Mouse (Mus musculus) retina, embryonic 14.5 days (tissue): ENCODE measurements around the gene Smad6.
A peak's percentile ranks its signal among the peaks of the same experiment; 100 is the strongest.

ENCODE experiments used
- DNase-seq: peaks from one replicate; pipeline ENCODE4 v3.0.0-alpha.2; 2015; ENCODE audit warnings: low spot score

The Smad6 gene

DNA sequence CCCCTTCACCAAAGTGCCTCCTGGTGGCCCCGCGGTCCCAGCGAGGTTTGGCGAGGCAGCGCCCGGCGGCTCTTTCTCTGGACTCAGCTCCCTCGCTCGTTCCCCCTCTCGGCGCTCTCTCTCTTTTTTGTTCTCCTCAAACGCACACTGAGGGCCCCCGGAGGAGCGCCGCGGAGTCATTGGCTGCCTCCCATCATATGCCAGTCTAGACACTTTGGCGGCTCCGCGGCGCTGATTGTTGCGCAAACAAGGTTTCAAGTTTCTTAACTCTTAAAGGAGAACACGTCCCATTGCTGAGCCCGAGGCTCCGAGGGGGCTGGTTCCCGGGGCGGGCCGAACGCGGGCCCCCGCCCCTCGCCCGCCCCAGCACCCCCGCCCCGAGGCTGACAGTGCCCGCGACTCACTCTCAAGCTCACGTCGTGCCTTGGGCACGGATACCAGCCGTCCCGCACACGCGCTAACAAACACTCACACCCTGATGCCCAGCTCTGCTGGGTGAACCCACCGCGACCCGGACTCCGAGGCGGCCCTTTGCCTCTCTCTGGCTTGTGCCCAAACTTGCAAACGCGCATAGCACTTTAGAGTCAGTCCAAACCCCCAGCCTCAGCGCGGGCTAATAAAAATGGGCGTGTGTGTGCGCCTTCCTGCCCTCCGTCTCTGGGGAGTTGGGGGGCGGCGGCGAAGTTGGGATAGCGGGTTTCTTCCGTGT is at the start of gene Smad6:
TSS of gene Smad6 (minus strand) at position 207 of the 709 bp plus-strand sequence.
- peak; percentile 94 for DNase-seq

DNA sequence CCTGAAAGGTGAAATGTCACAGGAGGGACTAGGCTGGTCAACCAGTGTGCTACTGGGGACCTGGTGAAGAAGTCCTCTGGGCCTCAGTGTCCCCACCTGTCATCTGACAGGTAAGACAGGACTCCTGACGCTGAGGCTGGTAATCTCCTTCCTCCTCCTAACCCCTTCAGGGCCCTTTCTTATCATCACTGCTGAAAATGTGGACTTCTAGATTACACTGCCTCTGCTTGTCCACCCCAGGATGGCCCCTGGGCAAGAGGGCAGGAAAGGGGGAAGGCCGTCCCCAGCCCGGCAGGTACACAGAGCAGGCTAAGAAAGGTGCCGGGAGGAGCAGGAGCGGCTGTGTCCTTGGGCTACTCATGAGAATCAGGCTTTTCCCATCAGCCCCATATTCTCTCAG is 48.8 kb upstream of the Smad6 start:
- no peak for DNase-seq

DNA sequence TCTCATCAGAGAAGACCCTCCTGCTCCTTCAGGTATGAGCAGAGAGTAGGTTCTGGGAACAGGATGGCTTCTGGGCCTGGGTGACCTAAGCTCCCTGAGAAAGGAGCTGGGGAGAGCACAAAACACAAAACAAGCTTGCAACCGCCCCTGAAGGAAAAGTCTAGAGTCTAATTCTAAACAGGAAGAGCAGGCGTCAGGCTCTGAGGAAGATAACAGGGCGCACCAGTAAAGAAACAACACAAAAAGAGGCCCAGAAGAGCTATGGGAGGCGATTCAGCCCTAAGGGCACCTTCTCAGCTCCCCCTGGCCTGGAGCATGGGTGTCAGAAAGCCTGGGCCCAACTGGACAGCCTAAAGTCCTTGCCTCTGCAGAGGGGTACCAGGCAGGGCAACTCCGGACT is 47.3 kb upstream of the Smad6 start:
- no peak for DNase-seq

DNA sequence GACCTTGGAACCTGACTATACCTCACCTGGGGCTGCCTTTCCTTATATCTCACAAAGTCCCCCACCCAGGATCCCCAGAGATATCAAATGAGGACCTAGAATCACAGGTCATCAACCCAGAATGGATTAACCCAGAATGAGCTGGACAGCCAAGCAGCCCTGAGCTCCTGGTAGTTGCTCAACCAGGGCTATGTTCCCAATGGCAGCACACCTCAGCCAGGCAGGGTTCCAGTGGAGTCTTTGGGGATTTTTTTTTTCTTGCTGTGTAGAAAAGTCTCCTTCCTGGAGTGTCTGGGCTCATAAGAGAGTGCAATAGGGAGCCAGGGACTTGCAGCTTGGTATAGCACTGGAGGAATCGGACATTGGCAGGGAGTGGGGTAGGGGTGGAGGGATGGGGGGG is 46.7 kb upstream of the Smad6 start:
- DNase-seq, result no peak

DNA sequence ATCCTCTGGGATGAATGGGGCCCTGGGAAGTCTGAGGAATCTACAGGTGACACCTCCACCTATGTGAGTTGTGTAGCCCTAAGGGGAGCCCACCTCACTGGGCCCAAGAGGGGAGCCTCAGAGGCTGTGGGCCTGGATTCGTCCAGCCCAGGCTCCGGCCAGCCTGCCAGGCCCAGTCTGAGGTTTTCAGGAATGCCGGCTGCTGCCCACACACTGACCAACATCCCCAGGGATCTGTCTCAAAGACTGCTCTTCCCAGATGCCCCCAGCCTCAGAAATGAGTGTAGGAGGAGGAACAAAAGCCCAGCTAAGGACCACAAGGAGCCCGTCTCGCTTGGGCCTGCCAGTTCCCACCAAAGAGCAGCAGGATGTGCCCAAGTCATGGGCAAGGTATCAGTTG is 45.9 kb upstream of the Smad6 start:
- no peak for DNase-seq

DNA sequence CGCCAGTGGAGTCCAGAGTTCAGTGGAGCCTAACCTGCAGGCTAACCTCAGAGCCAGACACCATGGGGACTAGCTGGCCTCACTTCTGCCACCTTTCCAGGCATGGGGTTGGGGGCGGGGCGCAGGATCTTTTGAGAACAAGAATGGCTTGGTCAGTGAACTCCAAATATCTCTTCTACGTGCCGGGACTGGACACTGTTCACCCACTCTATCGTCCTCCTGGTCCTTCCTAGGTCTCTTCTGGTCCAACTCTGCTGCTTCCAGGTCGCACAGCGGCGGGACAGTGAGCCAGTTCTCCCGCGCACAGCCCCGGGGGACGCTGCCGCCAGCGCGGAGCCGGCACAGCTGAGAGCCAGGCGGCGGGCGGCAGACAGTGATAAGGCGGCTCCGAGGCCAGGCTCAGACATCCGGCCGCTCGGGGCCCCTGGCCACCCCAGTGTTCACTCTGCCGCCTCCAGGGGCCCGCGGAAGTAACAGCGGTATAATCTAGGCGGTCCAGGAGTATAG is 38.2 kb upstream of the Smad6 start:
- DNase-seq, result peak; percentile 64

DNA sequence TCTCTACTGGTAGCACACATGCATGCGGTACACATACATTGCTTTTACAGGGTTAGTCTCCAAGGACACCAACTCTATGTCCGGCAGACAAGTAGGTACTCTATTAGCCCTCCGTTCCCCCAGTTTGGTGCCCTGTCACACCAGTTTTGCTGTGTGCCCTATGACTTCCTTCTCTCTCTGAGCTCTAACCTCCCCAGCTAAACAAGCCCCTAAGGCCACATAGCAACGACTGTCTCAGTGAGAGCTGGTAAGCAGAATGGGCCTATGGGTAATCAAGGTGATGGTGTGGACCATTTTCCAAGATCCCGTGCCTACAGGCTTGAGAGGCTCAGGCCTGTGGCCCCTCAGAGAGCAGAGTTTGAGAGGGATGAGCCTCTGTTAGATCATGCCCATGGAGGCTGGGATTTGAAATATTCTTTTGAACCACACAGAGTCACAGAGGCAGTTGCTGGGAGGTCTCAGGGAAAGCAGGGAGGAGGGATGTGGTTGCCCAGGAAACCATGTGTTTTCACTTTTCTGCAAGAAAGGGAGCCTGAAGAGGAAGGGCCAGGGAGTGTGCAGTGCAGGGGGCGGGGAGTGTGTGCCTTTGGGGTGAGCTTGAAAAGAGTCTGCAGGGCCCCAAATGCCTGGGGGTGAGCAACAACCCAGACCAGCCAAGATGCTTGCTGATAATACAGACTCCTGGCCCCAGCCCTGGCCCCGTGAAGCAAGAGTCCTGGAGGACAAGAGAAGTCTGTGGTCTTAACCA is 36.2 kb upstream of the Smad6 start:
- DNase-seq, result no peak

DNA sequence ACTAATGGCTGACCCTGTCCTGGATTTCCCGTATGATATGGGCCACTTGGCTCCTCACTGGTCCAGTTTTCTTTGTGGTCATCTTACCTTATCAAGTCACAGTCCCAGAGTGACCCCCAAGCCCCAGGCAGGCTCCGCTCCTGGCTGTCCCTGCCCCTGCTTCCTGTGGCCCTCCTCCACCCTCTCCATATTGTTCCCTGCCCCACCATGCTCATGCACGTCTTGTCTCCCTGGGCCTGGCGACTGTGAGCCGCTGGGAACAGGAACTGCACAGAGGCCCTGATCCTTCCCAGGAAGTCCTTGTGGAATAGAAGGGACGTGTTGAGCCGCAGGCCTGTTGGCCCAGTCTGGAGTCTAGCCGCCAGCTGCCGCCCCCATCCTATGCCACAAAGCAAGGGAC is 33.3 kb upstream of the Smad6 start:
- DNase-seq, result no peak

DNA sequence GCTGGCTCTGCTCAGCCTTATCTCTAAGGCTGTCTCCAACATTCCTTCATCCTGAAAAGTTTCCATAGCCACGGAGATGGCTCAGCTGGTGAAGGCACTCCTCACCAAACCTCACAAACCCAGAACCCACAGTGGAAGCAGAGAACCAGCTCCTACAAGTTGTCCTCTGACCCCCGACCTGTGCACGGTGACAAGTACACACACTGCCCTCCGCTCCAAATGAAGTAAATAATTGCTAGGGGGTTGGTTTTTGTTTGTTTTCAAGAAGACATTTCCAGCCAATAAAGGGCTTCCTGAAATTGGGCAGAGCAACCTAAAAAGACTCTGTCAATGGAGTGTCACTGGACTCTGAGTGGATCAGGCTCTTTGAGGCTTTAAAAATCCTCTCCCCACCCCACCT is 31.9 kb upstream of the Smad6 start:
- DNase-seq, result no peak

DNA sequence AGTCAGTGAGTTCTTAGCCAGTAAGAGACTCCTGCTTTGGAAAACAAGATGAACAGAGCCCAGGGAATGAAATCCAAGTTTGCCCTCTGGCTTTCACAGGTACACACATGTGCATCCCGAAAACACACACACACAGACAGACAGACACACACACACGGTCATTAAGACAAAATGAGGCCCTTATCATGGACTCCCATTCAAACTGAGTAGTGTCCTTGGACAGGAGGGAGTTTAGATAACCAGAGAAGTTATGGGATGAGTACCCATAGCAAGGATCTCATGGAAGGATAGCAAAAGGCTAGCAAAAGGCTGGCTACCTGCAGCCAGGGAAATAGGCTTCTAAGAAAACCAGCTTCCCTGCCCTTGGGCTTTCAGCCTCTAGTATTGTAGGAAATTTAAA is 29.4 kb upstream of the Smad6 start:
- DNase-seq, result no peak

DNA sequence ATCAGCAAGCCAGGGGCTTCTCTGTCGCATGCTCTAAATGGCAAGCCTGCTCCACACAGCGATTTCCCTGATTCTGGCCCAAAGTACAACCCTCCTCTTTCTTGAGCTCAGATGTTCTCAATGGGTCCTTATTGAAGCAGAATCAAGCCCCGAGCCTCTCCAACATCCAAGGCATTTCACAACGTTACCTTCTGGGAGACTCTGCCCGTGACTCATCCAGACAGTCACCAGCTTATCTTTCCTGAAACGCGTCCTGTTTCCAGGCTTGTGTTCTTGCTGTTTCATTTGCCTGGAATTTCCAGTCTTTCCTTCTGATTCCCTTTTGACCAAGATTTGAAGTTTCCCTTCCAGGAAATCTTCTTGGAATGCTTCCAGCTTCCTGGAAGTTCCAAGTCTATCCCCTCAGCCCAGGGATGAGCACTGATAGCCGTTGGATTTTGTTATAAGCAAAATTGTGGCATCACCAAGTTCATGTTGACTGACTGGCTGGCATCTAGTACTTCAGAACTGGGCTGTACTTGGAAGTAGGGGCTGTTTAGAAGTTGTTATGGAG is 28.7 kb upstream of the Smad6 start:
- no peak for DNase-seq

DNA sequence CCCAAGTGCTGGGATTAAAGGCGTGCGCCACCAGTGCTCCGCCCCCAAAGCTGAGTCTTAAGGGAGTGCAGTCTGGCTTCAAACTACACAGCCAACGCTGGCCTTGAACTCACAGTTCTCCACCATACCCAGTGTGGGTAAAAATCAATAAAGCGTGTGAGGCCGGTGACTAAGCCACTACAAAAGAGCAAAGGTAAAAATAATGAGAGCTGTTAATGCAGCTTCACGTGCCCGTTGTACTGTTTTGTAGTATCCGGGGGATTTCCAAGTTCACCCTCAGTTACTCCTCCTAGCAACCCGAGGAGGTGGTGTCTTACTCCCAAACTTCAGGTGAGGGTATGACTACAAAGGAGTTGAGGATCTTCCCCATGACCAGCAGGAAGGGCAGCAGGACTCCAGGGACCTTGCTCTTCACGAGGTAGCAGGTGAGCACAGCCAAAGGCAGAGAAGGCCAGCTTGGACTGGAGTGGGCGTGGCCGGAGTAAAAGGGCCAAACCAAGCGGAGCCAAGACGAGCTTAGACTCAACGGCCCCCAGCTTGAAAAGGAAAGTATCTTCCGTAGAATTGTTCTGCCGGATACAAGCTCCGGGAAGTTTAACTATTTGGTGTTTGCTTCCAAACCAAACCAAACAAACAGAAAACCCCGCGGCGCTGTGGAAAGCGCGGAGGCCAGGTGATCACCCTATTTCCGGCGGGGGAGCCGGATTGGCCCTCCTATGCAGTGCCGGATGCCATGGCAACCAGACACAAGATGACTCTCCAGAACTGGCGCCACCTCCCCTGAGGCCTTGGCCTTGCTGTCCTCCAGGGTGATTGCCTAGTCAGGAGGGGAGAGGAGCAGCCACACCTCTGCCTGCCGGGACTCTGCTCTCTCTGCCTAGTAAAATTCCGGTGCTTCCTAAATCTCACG is 27.9 kb upstream of the Smad6 start:
- peak; percentile 79 for DNase-seq

DNA sequence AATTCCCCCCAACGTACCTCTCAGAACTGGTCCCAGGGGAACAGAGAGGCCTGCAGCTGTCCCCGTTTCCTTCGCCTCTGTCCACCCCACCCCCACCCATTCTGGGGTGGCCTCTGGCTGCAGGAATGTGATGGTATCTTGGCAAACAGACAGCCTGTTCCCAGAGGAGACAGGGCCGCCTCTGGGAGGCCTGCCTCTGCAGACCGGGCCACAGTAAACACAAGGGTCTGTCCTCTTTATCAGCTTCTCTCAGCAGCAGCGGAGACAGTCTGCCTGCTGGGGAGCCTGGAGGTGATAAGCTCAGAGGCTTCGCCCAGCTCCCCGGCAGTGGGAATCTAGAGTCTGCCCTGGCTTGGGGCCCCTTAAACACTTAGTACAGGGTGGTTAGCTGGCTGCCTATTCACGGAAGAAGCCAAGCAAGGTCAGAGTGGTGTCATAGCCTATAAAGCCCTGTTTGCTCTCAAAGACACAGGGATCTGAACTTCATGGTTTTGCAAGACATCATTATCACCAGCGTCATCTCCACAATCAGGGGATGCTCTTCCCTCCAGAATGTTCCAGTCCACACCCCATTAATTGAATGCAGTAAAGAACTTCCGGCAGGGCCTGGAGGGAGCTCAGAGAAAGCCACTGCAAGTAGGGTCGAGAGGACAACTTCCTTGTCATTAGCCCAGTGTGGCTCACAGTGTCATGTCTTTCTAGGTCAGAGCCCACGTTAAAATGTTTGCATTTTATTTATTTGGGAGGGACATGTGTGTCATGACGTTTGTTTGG is 23.4 kb upstream of the Smad6 start:
- peak; percentile 58 for DNase-seq

DNA sequence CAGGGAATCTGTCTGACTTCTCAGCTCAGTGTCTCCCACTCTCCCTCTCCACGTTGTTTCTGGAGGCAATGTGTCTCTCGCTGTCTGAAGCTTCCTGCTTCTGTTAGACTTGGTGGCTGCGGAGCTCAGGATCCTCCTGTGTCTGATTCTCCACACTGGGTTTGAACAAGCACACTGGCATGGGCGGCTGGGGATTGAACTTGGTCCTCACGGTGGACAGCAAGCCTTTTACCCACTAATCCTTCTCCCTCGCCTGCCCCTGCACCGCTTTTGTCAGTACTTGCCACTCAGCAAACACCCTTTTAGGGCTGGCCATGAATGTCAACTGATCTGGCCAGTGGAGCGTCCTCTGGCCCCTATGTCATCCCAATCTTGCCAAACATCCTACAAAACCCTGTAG is 22.5 kb upstream of the Smad6 start:
- DNase-seq, result no peak

DNA sequence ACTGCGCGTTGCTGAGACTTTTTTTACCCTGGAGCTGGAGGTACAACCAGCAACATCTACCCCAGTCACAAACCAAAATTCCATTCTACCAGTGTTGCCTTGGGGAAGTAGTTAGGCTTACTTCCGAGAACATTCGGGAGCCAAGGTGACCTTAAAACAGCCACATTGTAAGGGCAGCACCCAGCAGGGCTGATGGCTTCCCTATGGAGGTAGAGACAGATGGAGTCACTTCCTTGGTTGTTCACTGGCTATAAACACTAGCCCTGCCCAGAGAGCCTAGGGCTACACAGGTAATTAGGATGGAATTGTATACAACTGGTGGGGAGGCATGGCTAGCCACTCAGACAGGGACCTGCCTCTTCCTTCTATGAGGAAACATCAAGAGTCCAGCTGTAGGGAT is 21.1 kb upstream of the Smad6 start:
- DNase-seq, result no peak

DNA sequence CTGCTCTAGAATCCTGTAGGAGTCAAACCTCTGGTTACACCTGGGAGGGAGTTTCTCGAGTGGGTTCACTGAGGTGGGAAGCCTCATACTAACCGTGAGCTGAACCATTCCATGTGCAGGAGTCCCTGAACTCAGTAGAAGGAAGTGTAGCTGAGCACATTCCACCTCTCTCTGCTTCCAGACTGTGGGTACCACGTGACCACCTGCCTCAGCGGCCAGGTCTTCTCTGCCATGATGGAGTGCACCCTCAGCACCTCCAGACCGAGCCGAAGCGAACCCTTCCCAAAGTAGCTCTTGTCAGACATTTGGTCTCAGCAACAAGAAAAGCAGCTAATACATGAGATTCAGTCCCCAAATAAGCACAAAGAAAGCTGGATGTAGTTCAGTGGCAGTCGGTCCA is 20.4 kb upstream of the Smad6 start:
- no peak for DNase-seq

DNA sequence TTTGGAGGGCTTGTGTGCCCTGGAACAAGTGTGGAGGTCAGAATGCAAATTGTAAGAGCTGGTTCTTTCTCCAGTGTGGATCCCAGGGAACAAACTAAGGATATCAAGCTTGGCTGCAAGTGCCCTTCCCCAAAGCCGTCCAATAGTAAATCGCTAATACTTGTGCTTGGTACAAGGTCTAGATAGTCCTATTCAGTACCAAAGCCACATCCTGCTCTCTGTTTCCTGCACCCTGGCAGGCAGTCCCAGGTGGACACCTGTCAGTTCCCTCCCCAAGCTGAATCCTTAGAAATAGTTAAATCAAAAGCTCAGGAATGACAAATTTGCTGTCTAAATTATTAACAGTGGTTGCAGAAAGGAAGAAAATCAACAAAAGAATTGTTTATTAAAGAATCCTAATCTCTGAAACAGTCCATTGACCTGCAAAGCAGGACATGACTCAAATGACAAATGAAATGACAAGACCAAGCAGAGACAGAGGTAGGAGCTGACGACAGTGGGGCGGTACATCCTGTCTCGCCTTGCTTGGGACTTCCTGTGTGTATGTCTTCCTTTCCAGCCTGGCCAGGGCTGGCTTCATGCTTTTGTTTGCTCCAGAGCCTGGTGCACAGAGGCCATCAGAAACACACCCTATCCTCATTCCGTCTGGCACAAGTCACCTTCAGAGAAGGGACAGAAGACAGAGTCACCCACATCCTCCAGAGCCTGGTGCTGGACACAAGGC is 8.2 kb upstream of the Smad6 start:
- no peak for DNase-seq

DNA sequence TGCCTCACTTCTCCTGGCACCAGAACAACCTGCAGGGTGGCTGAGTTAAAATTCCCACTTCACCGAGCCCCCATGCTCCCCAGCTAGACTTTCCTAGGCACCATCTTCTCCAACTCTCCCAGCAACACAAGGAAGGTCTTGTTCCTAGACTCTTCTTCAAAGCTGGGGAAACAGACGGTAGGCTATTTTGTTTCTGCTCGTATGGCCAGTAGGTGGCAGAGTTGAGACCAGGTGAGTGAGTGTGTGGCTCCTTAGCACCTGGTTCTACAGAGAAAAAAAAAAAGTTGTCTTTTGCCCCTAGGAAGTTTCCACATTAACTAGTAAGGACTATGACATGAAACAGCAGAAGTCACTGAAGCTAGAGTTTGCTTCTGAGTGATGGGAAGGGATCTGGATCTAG is 3.7 kb upstream of the Smad6 start:
- peak; percentile 63 for DNase-seq

DNA sequence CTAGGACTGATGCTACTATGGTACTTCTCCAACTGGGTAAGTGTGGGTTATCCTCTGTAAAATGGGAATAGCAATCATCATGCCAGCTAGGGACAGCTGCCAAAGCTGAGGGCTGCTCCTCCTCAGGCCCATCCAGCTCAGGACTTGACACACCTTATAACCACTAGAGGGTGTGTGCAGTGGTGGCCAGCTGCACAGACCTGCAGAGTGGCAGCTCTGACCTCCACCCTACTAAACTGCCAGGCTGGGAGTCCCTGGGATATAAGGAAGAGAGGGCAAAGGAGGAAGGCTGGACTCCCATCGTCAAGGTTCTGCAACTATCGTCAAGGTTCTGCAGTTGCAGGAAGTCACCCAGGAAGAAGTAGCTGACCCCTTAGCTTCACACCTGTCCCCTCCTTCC is 3.1 kb upstream of the Smad6 start:
- no peak for DNase-seq

DNA sequence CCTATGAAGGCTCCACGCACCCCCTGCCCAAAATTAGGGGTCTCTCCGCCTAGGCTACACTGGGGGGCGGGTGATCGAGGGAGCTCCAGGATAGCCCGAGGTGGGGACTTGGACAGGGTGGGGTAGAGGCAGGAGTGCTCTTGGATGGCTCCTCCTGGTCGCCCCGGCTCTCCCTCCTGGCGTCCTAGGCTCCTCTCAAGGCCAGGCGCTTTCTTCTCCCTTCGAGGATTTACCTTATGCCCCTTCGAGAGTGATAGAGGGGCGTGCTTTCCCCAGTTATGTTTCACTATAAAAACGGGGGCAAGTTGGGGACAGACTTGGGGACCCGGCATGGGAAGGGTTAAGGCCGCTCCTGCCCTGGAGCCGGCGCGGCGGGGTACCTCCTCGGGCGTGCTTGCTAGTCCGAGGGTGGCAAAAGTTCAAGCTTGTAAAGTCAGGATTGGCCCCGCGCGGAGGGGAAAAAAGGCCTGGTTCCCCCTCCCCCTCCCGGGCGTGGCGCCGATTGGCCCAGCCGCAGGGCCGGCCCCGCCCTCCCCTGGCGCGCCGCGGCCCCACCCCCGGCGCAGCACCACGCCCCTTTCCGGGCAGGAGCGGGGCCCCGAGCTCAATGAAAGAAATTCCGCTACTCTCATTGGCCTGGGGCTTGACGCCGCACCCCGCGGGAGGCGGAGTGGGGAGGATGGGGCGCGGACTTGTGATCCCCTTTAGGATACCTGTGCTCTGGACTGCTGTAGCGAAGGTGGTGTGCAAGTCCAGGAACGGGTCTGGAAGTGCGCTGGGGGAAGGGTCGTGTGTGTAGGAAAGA is 905 bp upstream of the Smad6 start:
- peak; percentile 97 for DNase-seq
